Mouse (Mus musculus): Measurements from ENCODE around the gene Klrg1. TPM values are rescaled to one million over a fixed set of nuclear protein-coding genes. Genes with fewer than 3 reads are reported as not detected.

Gene Klrg1
- polyA plus RNA-seq, 1 experiment from 2014 or later, result not detected

DNA sequence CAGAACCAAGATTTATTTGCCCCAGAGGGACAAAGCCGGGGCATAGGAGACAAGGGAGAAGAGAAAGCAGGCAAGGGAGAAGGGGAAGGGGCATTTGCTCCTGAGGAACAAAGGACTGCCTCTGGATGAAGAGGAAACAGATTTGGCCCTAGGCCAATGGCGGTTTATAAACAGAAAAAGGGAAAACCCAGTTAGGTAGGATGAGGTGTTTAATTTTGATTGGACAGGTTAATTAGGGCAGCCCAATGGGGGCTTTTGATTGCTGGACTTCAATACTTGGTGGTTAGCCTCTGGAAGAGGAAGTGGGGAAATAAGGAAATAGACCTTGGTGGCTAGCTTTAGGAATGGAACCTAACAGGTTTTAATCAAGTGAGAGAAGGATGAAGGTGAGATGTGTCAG lies 9.5 kb upstream of the Klrg1 start:
- Histone ChIP-seq H3K4me2 (no peak overlapping the region), H3K36me3 (no peaks in the 10 kb centered on the region), H3K9me3 (no peaks in the 10 kb centered on the region), H3K27me3 (replicated peaks) (0 out of 2 replicates have a peak, but pooled peaks cover 3% of the 10 kb centered on the region), H3K27ac (replicated peaks) (no peak overlapping the region), H3K9ac (no peak overlapping the region), H3K4me3 (no peak overlapping the region), H3K4me1 (peaks cover 4% of the 10 kb centered on the region; the same call in 1 of the 2 replicates)
- WGBS, result 60% methylated on average over 2 of the region's 2 CpGs
- no peak for ATAC-seq (ENCODE audit: extremely low read depth, insufficient number of reproducible peaks, low FRiP score, low TSS enrichment)

DNA sequence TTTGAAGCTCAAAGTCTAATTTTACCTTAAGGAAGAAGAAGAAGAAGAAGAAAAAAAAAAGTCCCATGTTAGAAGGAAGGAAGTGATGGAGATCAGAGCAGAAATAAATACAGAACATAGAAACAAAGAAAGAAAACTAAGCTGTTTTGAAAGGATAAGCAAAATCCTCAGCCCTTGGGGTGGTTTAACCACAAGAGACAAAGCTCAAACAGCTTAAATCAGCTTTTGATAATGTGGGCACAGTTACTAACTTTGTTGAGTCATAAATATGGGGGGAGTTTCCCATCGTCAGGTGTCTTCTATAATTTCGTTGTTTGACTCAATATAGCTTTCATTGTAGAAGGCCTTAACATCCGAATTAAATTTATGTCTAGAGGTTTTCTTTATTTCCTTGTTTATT lies 9.1 kb upstream of the Klrg1 start:
- H3K36me3 ChIP-seq, result no peaks in the 10 kb centered on the region
- no peak overlapping the region for H3K27ac ChIP-seq (replicated peaks)
- H3K9me3 ChIP-seq, result no peaks in the 10 kb centered on the region
- H3K4me1 ChIP-seq, result peaks cover under 1% of the 10 kb centered on the region; the same call in 1 of the 2 replicates
- no peak overlapping the region for H3K4me3 ChIP-seq
- H3K9ac ChIP-seq, result no peak overlapping the region
- WGBS, result 80% methylated on average over 3 of the region's 3 CpGs
- no peak overlapping the region for H3K4me2 ChIP-seq
- ATAC-seq (ENCODE audit: extremely low read depth, insufficient number of reproducible peaks, low FRiP score, low TSS enrichment), result no peak
- H3K27me3 ChIP-seq (replicated peaks), result 0 out of 2 replicates have a peak, but pooled peaks cover 3% of the 10 kb centered on the region

GRCm38 (mm10) chr6:122291264-122291663 lies 8.6 kb upstream of the Klrg1 start:
- ATAC-seq (ENCODE audit: extremely low read depth, insufficient number of reproducible peaks, low FRiP score, low TSS enrichment), result no peak
- H3K9me3 ChIP-seq, result no peaks in the 10 kb centered on the region
- H3K4me1 ChIP-seq, result no peaks in the 10 kb centered on the region
- no peaks in the 10 kb centered on the region for H3K36me3 ChIP-seq
- H3K9ac ChIP-seq, result no peak overlapping the region
- 76% methylated on average over 2 of the region's 2 CpGs for WGBS
- H3K27me3 ChIP-seq (replicated peaks), result 0 out of 2 replicates have a peak, but pooled peaks cover 3% of the 10 kb centered on the region
- no peak overlapping the region for H3K27ac ChIP-seq (replicated peaks)
- H3K4me2 ChIP-seq, result no peak overlapping the region
- no peak overlapping the region for H3K4me3 ChIP-seq

DNA sequence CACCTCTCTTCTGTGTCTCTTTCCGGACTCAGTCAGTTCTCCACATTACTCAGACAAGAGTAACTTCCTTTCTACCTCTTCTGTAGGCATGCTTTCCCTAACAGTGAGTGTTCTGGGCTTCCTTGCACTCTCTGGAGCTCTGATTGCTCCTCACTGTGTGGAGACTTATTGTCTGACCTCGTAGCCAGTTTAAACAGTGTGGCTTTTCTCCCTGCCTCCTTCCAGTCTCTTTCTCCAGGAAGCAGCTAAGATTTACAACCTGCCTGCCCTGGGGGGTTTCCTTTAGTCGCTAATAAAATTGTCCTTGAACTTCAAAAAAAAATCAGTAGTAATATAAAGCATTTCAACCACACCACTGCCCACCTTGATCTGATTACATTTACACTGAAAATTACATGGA lies 7.6 kb upstream of the Klrg1 start:
- Histone ChIP-seq H3K27ac (replicated peaks) (no peak overlapping the region), H3K9ac (no peak overlapping the region), H3K4me1 (no peaks in the 10 kb centered on the region), H3K4me3 (no peak overlapping the region), H3K27me3 (replicated peaks) (no peaks in the 10 kb centered on the region), H3K4me2 (no peak overlapping the region), H3K36me3 (no peaks in the 10 kb centered on the region), H3K9me3 (no peaks in the 10 kb centered on the region)
- WGBS, result 47% methylated on average over 3 of the region's 3 CpGs
- ATAC-seq (ENCODE audit: extremely low read depth, insufficient number of reproducible peaks, low FRiP score, low TSS enrichment), result no peak

DNA sequence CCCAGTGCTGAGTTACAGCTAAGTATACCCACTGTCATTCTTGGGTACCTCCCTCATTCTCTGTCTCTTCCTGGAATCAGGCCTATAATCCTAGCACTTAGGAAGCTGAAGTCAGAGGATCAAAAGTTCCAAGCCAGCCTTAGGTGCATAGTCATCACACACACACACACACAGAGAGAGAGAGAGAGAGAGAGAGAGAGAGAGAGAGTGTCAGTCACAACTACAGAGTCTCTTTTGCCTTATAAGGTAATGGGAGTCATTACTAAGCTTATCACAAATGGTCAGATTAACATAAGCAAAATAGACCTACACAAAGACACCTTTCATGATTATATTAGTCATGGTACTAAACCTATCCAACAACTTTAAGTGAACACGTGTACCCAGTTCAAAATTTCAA lies 6.6 kb upstream of the Klrg1 start:
- no peak for ATAC-seq (ENCODE audit: extremely low read depth, insufficient number of reproducible peaks, low FRiP score, low TSS enrichment)
- no peaks in the 10 kb centered on the region for H3K36me3 ChIP-seq
- H3K9ac ChIP-seq, result no peak overlapping the region
- H3K4me2 ChIP-seq, result no peak overlapping the region
- no peaks in the 10 kb centered on the region for H3K27me3 ChIP-seq (replicated peaks)
- no peaks in the 10 kb centered on the region for H3K9me3 ChIP-seq
- WGBS, result 60% methylated on average over 1 of the region's 1 CpGs
- no peak overlapping the region for H3K4me3 ChIP-seq
- no peak overlapping the region for H3K27ac ChIP-seq (replicated peaks)
- no peaks in the 10 kb centered on the region for H3K4me1 ChIP-seq

- Histone ChIP-seq H3K4me1 (no peaks in the 10 kb centered on the region), H3K4me2 (no peak overlapping the region), H3K27me3 (replicated peaks) (no peaks in the 10 kb centered on the region), H3K27ac (replicated peaks) (no peak overlapping the region), H3K36me3 (no peaks in the 10 kb centered on the region), H3K9me3 (no peaks in the 10 kb centered on the region), H3K4me3 (no peak overlapping the region), H3K9ac (no peak overlapping the region)
- ATAC-seq (ENCODE audit: extremely low read depth, insufficient number of reproducible peaks, low FRiP score, low TSS enrichment), result no peak
- WGBS, result 57% methylated on average over 1 of the region's 1 CpGs
These were observed 5.6 kb upstream of the Klrg1 start for GRCm38 (mm10) chr6:122288263-122288662.

DNA sequence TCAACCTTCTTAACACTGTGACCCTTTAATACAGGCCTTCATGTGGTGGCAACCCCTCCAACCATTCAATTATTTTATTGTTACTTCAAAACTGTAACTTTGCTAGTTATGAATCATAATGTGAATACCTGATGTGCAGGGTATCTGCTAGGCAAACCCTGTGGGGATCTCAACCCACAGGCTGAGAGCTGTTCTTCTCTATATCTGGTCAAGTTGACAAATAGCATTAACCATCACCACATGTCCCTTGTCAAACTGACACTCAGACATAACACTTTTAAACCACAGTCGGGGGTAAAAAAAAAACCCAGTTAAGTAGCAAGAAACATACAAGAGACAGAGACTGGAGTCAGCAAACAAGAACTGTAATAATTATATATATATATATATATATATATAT lies 2.1 kb upstream of the Klrg1 start:
- Histone ChIP-seq H3K4me2 (no peak overlapping the region), H3K36me3 (no peaks in the 10 kb centered on the region), H3K9me3 (no peaks in the 10 kb centered on the region), H3K4me3 (no peak overlapping the region), H3K27ac (replicated peaks) (no peak overlapping the region), H3K9ac (no peak overlapping the region), H3K4me1 (no peaks in the 10 kb centered on the region), H3K27me3 (replicated peaks) (no peaks in the 10 kb centered on the region)
- 52% methylated on average over 1 of the region's 1 CpGs for WGBS
- no peak for ATAC-seq (ENCODE audit: extremely low read depth, insufficient number of reproducible peaks, low FRiP score, low TSS enrichment)

- Histone ChIP-seq H3K36me3 (no peaks in the 10 kb centered on the region), H3K4me1 (no peaks in the 10 kb centered on the region), H3K9ac (no peak overlapping the region), H3K27ac (replicated peaks) (no peak overlapping the region), H3K4me3 (no peak overlapping the region), H3K4me2 (no peak overlapping the region), H3K9me3 (no peaks in the 10 kb centered on the region), H3K27me3 (replicated peaks) (no peaks in the 10 kb centered on the region)
- no peak for ATAC-seq (ENCODE audit: extremely low read depth, insufficient number of reproducible peaks, low FRiP score, low TSS enrichment)
- 74% methylated on average over 4 of the region's 4 CpGs for WGBS
These were observed 1.6 kb upstream of the Klrg1 start for GRCm38 (mm10) chr6:122284304-122284703.

DNA sequence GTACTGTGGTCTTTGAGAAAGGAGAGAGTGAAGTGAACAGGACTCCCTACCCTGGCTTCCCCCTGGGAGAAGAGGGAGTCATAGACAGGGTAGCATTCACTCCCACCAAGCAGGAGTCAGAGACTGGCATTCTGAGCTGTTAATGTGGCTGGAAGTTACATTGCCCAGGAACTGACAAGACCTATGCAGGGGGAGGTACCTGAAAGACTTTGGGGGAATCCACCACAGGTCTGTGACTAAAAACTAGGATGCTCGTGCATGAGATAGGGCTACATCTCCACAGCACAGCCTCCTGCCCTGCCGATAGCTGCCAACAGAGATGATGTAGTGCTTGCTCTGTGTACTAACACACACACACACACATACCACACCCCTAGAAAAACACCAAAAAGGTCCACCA lies 747 bp upstream of the Klrg1 start:
- no peak overlapping the region for H3K9ac ChIP-seq
- no peak for ATAC-seq (ENCODE audit: extremely low read depth, insufficient number of reproducible peaks, low FRiP score, low TSS enrichment)
- no peak overlapping the region for H3K4me2 ChIP-seq
- no peaks in the 10 kb centered on the region for H3K36me3 ChIP-seq
- 80% methylated on average over 2 of the region's 2 CpGs for WGBS
- H3K27ac ChIP-seq (replicated peaks), result no peak overlapping the region
- no peaks in the 10 kb centered on the region for H3K4me1 ChIP-seq
- H3K9me3 ChIP-seq, result no peaks in the 10 kb centered on the region
- no peak overlapping the region for H3K4me3 ChIP-seq
- no peaks in the 10 kb centered on the region for H3K27me3 ChIP-seq (replicated peaks)

- H3K4me1 ChIP-seq, result peaks cover 6% of the 10 kb centered on the region
- H3K27me3 ChIP-seq (replicated peaks), result no peaks in the 10 kb centered on the region
- no peaks in the 10 kb centered on the region for H3K36me3 ChIP-seq
- H3K4me3 ChIP-seq, result no peak overlapping the region
- no peak overlapping the region for H3K9ac ChIP-seq
- no peak overlapping the region for H3K27ac ChIP-seq (replicated peaks)
- no peak for ATAC-seq (ENCODE audit: extremely low read depth, insufficient number of reproducible peaks, low FRiP score, low TSS enrichment)
- H3K9me3 ChIP-seq, result no peaks in the 10 kb centered on the region
- no peak overlapping the region for H3K4me2 ChIP-seq
- whole genome bisulfite sequencing, result 80% methylated on average over 7 of the region's 7 CpGs
These were observed 6.1 kb downstream of the Klrg1 start for GRCm38 (mm10) chr6:122276565-122276964.

DNA sequence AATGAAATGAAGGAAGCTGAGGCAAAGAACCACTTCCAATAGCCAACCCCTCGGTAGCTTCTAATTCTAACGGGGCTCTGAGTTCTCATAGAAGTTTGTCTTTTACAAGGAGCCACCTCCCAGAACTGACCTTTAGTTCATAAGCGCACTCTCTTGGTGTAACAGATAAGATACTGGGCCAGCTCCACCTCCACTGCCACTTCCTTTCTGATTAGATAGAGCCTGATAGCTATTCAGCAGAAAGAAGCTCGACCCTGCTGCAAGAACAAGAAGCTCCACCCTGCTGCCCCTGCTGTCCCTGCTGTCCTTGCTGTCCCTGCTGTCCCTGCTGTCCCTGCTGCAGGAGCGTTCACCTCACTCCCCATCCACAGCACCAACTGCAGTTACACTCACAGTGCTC lies 8.1 kb downstream of the Klrg1 start:
- Histone ChIP-seq H3K36me3 (no peaks in the 10 kb centered on the region), H3K4me2 (no peak overlapping the region), H3K9ac (no peak overlapping the region), H3K27ac (replicated peaks) (no peak overlapping the region), H3K9me3 (no peaks in the 10 kb centered on the region), H3K4me3 (no peak overlapping the region), H3K27me3 (replicated peaks) (no peaks in the 10 kb centered on the region), H3K4me1 (peaks cover 6% of the 10 kb centered on the region)
- ATAC-seq (ENCODE audit: extremely low read depth, insufficient number of reproducible peaks, low FRiP score, low TSS enrichment), result no peak
- 9% methylated on average over 5 of the region's 5 CpGs for WGBS

DNA sequence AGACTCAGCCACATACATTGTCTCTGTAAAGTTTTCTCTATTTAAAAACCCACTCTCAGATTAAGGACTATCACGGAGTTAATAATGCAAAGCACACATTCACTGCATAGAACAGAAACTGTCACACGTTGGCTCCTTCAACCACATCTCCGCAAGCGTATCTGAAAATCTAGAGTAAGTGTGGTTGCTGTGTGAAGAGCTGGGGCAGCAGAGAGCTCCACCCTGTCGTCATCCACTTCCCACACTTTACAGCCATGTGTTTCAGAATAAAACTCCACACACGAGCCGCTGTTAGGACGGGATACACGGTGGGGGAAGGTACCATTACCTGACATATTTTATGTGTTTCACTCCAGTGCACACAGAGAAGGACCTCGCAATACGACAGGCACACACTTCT lies 12.5 kb downstream of the Klrg1 start:
- peaks cover 6% of the 10 kb centered on the region for H3K4me1 ChIP-seq
- H3K9ac ChIP-seq, result no peak overlapping the region
- 67% methylated on average over 11 of the region's 11 CpGs for WGBS
- H3K27ac ChIP-seq (replicated peaks), result no peak overlapping the region
- ATAC-seq (ENCODE audit: extremely low read depth, insufficient number of reproducible peaks, low FRiP score, low TSS enrichment), result no peak
- H3K27me3 ChIP-seq (replicated peaks), result no peaks in the 10 kb centered on the region
- H3K36me3 ChIP-seq, result no peaks in the 10 kb centered on the region
- no peak overlapping the region for H3K4me3 ChIP-seq
- H3K9me3 ChIP-seq, result no peaks in the 10 kb centered on the region
- no peak overlapping the region for H3K4me2 ChIP-seq
